Mouse (Mus musculus): Measurements from ENCODE around the gene Ccdc163. TPM values are rescaled to one million over a fixed set of nuclear protein-coding genes. Genes with fewer than 3 reads are reported as not detected.
"Not testable (repeated sequence)": the region's sequence is repeated elsewhere in the genome, so short reads cannot be mapped to it uniquely, and the experiment has no call there.

Ccdc163 gene
- polyA plus RNA-seq, 1 experiment from 2014 or later: 27.5 TPM

DNA sequence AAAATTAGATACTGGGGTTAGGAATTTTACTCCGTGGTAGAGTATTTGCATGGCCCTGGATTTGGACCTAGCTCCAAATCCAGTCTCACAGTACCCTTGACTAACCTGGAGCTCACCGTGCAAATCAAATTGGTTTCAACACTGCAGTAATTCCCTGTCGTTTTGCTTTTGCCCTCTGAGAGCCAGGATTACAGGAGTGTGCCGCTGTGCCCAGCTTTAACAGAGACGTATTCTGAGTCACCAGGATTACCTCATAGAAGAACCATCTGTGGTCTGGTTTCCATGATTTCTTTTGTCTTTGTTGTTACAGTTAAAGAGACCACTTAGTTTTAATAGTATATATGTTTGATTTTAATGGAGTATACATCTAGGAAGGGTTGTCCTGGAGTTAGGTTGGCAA, 29.2 kb upstream of the Ccdc163 start:
- H3K4me1 ChIP-seq (replicated peaks): no peaks in the 10 kb centered on the region
- H3K4me2 ChIP-seq: no peak overlapping the region
- no peak for ATAC-seq (ENCODE audit: insufficient number of reproducible peaks, insufficient read depth, low FRiP score, low TSS enrichment, low read depth)
- WGBS: 74% methylated on average over 5 of the region's 5 CpGs
- H3K27me3 ChIP-seq: no peaks in the 10 kb centered on the region
- H3K9me3 ChIP-seq: no peaks in the 10 kb centered on the region
- H3K9ac ChIP-seq (replicated peaks): no peak overlapping the region
- no peak overlapping the region for H3K27ac ChIP-seq
- no peaks in the 10 kb centered on the region for H3K36me3 ChIP-seq
- H3K4me3 ChIP-seq (replicated peaks): no peak overlapping the region

- ATAC-seq (ENCODE audit: insufficient number of reproducible peaks, insufficient read depth, low FRiP score, low TSS enrichment, low read depth); H3K4me3 ChIP-seq (replicated peaks); H3K4me1 ChIP-seq (replicated peaks); H3K27ac ChIP-seq; H3K9ac ChIP-seq (replicated peaks); H3K27me3 ChIP-seq; H3K36me3 ChIP-seq; H3K4me2 ChIP-seq; H3K9me3 ChIP-seq: not testable (repeated sequence)
- WGBS: 95% methylated on average over 4 of the region's 4 CpGs
Observed at GRCm38 (mm10) chr4:116680521-116680920, 27.8 kb upstream of the Ccdc163 start.

GRCm38 (mm10) chr4:116683957-116684356, 24.4 kb upstream of the Ccdc163 start:
- H3K9me3 ChIP-seq: no peaks in the 10 kb centered on the region
- H3K4me1 ChIP-seq (replicated peaks): peaks cover 16% of the 10 kb centered on the region
- no peak overlapping the region for H3K4me2 ChIP-seq
- H3K36me3 ChIP-seq: peaks cover 12% of the 10 kb centered on the region
- no peak overlapping the region for H3K4me3 ChIP-seq (replicated peaks)
- WGBS: 86% methylated on average over 4 of the region's 4 CpGs
- no peak overlapping the region for H3K9ac ChIP-seq (replicated peaks)
- ATAC-seq (ENCODE audit: insufficient number of reproducible peaks, insufficient read depth, low FRiP score, low TSS enrichment, low read depth): no peak
- H3K27ac ChIP-seq: no peak overlapping the region
- H3K27me3 ChIP-seq: no peaks in the 10 kb centered on the region

- ATAC-seq (ENCODE audit: insufficient number of reproducible peaks, insufficient read depth, low FRiP score, low TSS enrichment, low read depth): no peak
- peak overlapping the region; percentile 82 for H3K9ac ChIP-seq (replicated peaks)
- peak overlapping the region; percentile 76 for H3K4me2 ChIP-seq
- H3K36me3 ChIP-seq: peaks cover 19% of the 10 kb centered on the region
- H3K27ac ChIP-seq: peak overlapping the region; percentile 96
- peaks cover 16% of the 10 kb centered on the region for H3K4me1 ChIP-seq (replicated peaks)
- no peaks in the 10 kb centered on the region for H3K27me3 ChIP-seq
- 65% methylated on average over 2 of the region's 2 CpGs for WGBS
- H3K9me3 ChIP-seq: no peaks in the 10 kb centered on the region
- H3K4me3 ChIP-seq (replicated peaks): peak overlapping the region; percentile 73
Observed at GRCm38 (mm10) chr4:116684665-116685064, 23.6 kb upstream of the Ccdc163 start.

- Histone ChIP-seq H3K27ac (peak within 1 kb of the TSS; percentile 96), H3K9me3 (no peaks in the 10 kb centered on the region), H3K36me3 (peaks cover 27% of the 10 kb centered on the region), H3K9ac (replicated peaks) (peak within 1 kb of the TSS; percentile 82), H3K4me2 (peak within 1 kb of the TSS; percentile 76), H3K27me3 (no peaks in the 10 kb centered on the region), H3K4me1 (replicated peaks) (peaks cover 16% of the 10 kb centered on the region), H3K4me3 (replicated peaks) (peak within 1 kb of the TSS; percentile 73)
- ATAC-seq (ENCODE audit: insufficient number of reproducible peaks, insufficient read depth, low FRiP score, low TSS enrichment, low read depth): peak; percentile 94
- under 1% methylated on average over 56 of the region's 56 CpGs for WGBS
Observed at GRCm38 (mm10) chr4:116685402-116686061, 22.8 kb upstream of the Ccdc163 start, which contains the start of gene Prdx1. TSS of gene Prdx1 (plus strand) at chr4:116685544.

DNA sequence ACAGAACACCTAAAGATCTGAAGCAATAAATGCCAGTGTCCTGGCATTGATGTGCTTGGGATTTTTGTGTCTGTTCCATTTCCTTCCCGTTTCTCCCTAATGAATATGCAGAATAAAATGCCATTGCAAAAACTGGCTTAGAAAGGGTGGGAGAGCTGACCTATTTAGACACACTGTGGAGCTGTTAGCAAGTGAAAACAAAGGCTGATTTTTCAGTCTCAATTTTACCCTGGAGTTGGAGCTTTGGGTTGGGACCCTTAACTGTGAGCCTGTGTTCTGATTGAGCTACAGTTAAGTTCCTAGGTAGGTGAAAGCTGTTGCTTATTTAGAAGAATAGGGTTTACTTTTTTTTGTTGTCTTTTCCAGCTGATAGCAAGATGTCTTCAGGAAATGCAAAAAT, 21.3 kb upstream of the Ccdc163 start:
- H3K9me3 ChIP-seq: no peaks in the 10 kb centered on the region
- H3K4me1 ChIP-seq (replicated peaks): peaks cover 16% of the 10 kb centered on the region
- 41% methylated on average over 1 of the region's 1 CpGs for WGBS
- H3K36me3 ChIP-seq: peaks cover 41% of the 10 kb centered on the region
- no peaks in the 10 kb centered on the region for H3K27me3 ChIP-seq
- peak overlapping the region; percentile 73 for H3K4me3 ChIP-seq (replicated peaks)
- H3K27ac ChIP-seq: no peak overlapping the region
- no peak for ATAC-seq (ENCODE audit: insufficient number of reproducible peaks, insufficient read depth, low FRiP score, low TSS enrichment, low read depth)
- peak overlapping the region; percentile 76 for H3K4me2 ChIP-seq
- peak overlapping the region; percentile 82 for H3K9ac ChIP-seq (replicated peaks)

- Histone ChIP-seq H3K4me3 (replicated peaks) (no peak overlapping the region), H3K9ac (replicated peaks) (no peak overlapping the region), H3K4me1 (replicated peaks) (peaks cover 16% of the 10 kb centered on the region), H3K27me3 (no peaks in the 10 kb centered on the region), H3K36me3 (peaks cover 64% of the 10 kb centered on the region), H3K4me2 (no peak overlapping the region), H3K9me3 (no peaks in the 10 kb centered on the region), H3K27ac (no peak overlapping the region)
- 88% methylated on average over 4 of the region's 4 CpGs for WGBS
- ATAC-seq (ENCODE audit: insufficient number of reproducible peaks, insufficient read depth, low FRiP score, low TSS enrichment, low read depth): no peak
Observed at GRCm38 (mm10) chr4:116689309-116689876, 18.9 kb upstream of the Ccdc163 start.

GRCm38 (mm10) chr4:116692146-116692545, 16.2 kb upstream of the Ccdc163 start:
- Histone ChIP-seq H3K4me1 (replicated peaks) (peaks cover 2% of the 10 kb centered on the region), H3K27ac (no peak overlapping the region), H3K4me3 (replicated peaks) (no peak overlapping the region), H3K4me2 (no peak overlapping the region), H3K9ac (replicated peaks) (no peak overlapping the region), H3K27me3 (no peaks in the 10 kb centered on the region), H3K9me3 (no peaks in the 10 kb centered on the region), H3K36me3 (peaks cover 90% of the 10 kb centered on the region)
- ATAC-seq (ENCODE audit: insufficient number of reproducible peaks, insufficient read depth, low FRiP score, low TSS enrichment, low read depth): no peak
- WGBS: 98% methylated on average over 2 of the region's 2 CpGs

DNA sequence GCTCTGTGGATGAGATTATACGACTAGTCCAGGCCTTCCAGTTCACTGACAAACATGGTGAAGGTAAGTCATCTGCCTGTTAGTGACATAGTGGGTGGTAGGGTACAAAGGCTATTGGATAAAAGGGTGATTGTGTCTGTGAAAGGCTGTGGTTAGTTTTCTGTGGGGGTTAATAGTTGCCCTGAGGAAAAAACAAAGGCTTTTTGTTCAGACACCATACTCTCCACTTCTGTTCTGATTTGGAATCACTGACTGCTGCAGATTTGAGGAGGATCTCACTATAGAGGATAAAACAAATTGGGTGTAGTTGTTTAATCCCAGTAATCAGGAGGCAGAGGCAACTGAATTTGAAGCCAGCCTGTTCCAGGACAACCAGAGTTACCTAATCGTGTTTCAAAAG, 14.5 kb upstream of the Ccdc163 start:
- H3K4me3 ChIP-seq (replicated peaks): no peak overlapping the region
- peaks cover 93% of the 10 kb centered on the region for H3K36me3 ChIP-seq
- H3K9ac ChIP-seq (replicated peaks): no peak overlapping the region
- ATAC-seq (ENCODE audit: insufficient number of reproducible peaks, insufficient read depth, low FRiP score, low TSS enrichment, low read depth): no peak
- no peak overlapping the region for H3K4me2 ChIP-seq
- no peaks in the 10 kb centered on the region for H3K9me3 ChIP-seq
- H3K27me3 ChIP-seq: no peaks in the 10 kb centered on the region
- WGBS: 91% methylated on average over 2 of the region's 2 CpGs
- no peaks in the 10 kb centered on the region for H3K4me1 ChIP-seq (replicated peaks)
- no peak overlapping the region for H3K27ac ChIP-seq

GRCm38 (mm10) chr4:116698693-116699342, 9.5 kb upstream of the Ccdc163 start:
- no peaks in the 10 kb centered on the region for H3K9me3 ChIP-seq
- WGBS: 85% methylated on average over 2 of the region's 2 CpGs
- H3K4me3 ChIP-seq (replicated peaks): no peak overlapping the region
- no peak overlapping the region for H3K4me2 ChIP-seq
- no peaks in the 10 kb centered on the region for H3K27me3 ChIP-seq
- H3K36me3 ChIP-seq: peaks cover 83% of the 10 kb centered on the region
- no peak overlapping the region for H3K9ac ChIP-seq (replicated peaks)
- ATAC-seq (ENCODE audit: insufficient number of reproducible peaks, insufficient read depth, low FRiP score, low TSS enrichment, low read depth): no peak
- no peak overlapping the region for H3K27ac ChIP-seq
- no peaks in the 10 kb centered on the region for H3K4me1 ChIP-seq (replicated peaks)

DNA sequence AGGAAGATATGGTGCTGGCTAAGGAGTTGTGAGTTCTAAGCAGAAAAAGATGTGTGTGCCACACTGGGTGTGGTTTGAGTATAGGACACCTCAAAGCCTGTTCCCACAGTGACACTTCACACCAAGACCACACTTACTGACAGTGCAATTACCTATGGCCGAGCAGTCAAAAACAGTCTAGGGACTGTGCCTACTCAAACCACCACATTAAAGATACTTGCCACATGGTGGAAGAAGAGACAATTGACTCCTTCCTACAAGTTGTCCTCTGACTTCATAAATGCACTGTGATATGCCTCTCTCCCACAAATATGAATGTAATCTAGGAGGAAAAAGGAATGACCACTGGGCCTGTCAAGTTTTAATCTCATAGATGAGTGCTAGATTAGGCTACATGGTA, 7.3 kb upstream of the Ccdc163 start:
- no peaks in the 10 kb centered on the region for H3K4me1 ChIP-seq (replicated peaks)
- no peak overlapping the region for H3K9ac ChIP-seq (replicated peaks)
- H3K27me3 ChIP-seq: no peaks in the 10 kb centered on the region
- no peak overlapping the region for H3K4me2 ChIP-seq
- WGBS: 77% methylated on average over 1 of the region's 1 CpGs
- H3K27ac ChIP-seq: no peak overlapping the region
- H3K36me3 ChIP-seq: peaks cover 68% of the 10 kb centered on the region
- H3K4me3 ChIP-seq (replicated peaks): no peak overlapping the region
- no peak for ATAC-seq (ENCODE audit: insufficient number of reproducible peaks, insufficient read depth, low FRiP score, low TSS enrichment, low read depth)
- no peaks in the 10 kb centered on the region for H3K9me3 ChIP-seq
